ENCODE assay signal across 23 mouse cellular contexts in the genomic region with DNA sequence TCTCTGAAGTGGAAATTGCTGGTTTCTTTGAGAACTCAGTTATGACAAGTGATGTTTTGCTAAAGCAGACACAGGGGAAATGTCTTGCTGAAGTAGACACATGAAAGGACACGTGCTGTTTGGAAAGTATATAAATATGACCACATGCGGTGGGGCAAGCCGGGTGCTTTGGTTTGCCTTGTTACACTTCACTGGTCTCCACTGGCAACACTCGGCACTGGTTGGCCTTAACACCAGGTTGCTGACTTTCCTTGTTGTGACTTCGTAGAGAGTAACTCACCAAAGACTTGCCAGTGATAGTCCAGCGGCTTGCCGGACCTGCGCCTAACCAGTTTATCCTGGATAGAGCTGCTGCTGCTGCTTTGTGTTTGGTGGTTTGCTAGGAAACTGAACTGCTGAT. TPM values are rescaled to one million over a fixed set of nuclear protein-coding genes. Genes with fewer than 3 reads are reported as not detected.
DNase-seq lines count a peak whose midpoint lies in the region; ATAC-seq and TF ChIP-seq lines count a peak whose summit lies in the region.
"Had no signal": no experiment of that assay in that cellular context is flagged by ENCODE, and none has a peak within 500 bp of the region (broad histone marks: within the 10 kb centered on the region; RNA-seq: fewer than 3 reads in every experiment).

No protein-coding gene starts in this region.

- H3K9me3 ChIP-seq in kidney, embryonic 15.5 days (replicated peaks), result no peaks in the 10 kb centered on the region
- no peaks in the 10 kb centered on the region for H3K9me3 ChIP-seq in liver, postnatal 0 days (ENCODE audit: low read length)
- no peaks in the 10 kb centered on the region for H3K9me3 ChIP-seq in liver, embryonic 12.5 days (replicated peaks)
- H3K9me3 ChIP-seq: embryonic facial prominence, embryonic 12.5 days; forebrain, embryonic 13.5 days; hindbrain, embryonic 15.5 days; limb, embryonic 12.5 days; megakaryocyte, embryonic 14.5 days; midbrain, embryonic 13.5 days had no signal

- 0 out of 2 replicates have a peak, but pooled peaks cover 7% of the 10 kb centered on the region for H3K36me3 ChIP-seq in kidney, embryonic 15.5 days
- peaks cover 2% of the 10 kb centered on the region; the same call in 1 of the 2 replicates for H3K36me3 ChIP-seq in liver, postnatal 0 days (replicated peaks; ENCODE audit: insufficient read depth, low read length)
- H3K36me3 ChIP-seq in liver, embryonic 12.5 days, result peaks cover 8% of the 10 kb centered on the region; the same call in 1 of the 2 replicates

- TF ChIP-seq CTCF in liver, postnatal 0 days (IDR thresholded peaks at IDR 0.05; ENCODE audit: low read depth), result no peak
- TF ChIP-seq CTCF in bone marrow, adult 2 months (IDR thresholded peaks at IDR 0.05; ENCODE audit: control insufficient read depth, insufficient read depth, low read length), result no peak
- TF ChIP-seq CTCF in left cerebral cortex, adult 2 months (IDR thresholded peaks at IDR 0.05), result no peak

- DNase-seq in kidney, adult 18-20 months, result peak; percentile 55
- DNase-seq in liver, postnatal 0 days, result no peak
- peak; percentile 25 to 30 for DNase-seq in B cell, adult 2 months
- DNase-seq in left cerebral cortex, adult 2 months (ENCODE audit: extremely low spot score in 1 of 2, low spot score in 2 of 2), result no peak
- DNase-seq: adrenal gland, adult 8-10 months; cerebellum, adult 18-20 months; cerebellum, postnatal 14 days; gastrocnemius, postnatal 36 days; retina, postnatal 1 day; thymus, adult 2 months had no signal

- H3K27me3 ChIP-seq in kidney, embryonic 15.5 days, result no peaks in the 10 kb centered on the region
- H3K27me3 ChIP-seq in liver, postnatal 0 days (ENCODE audit: insufficient read depth, low read length), result no peaks in the 10 kb centered on the region
- no peaks in the 10 kb centered on the region for H3K27me3 ChIP-seq in liver, embryonic 12.5 days (replicated peaks)
- H3K27me3 ChIP-seq: embryonic facial prominence, embryonic 12.5 days; forebrain, embryonic 13.5 days; hindbrain, embryonic 15.5 days; limb, embryonic 12.5 days; megakaryocyte, embryonic 14.5 days; midbrain, embryonic 13.5 days had no signal

- H3K4me2 ChIP-seq in kidney, embryonic 15.5 days, result no peak overlapping the region
- peak overlapping the region; percentile 36; the same call in 1 of the 2 replicates for H3K4me2 ChIP-seq in liver, postnatal 0 days (ENCODE audit: low read depth, low read length)
- H3K4me2 ChIP-seq in liver, embryonic 12.5 days, result no peak overlapping the region
- H3K4me2 ChIP-seq: embryonic facial prominence, embryonic 12.5 days; forebrain, embryonic 13.5 days; hindbrain, embryonic 15.5 days; limb, embryonic 12.5 days; midbrain, embryonic 13.5 days had no signal

- intact Hi-C loops in left cerebral cortex, adult 2 months (cut with DNase I), result no loop called here

- no peak for TF ChIP-seq POLR2A in bone marrow, adult 2 months (IDR thresholded peaks at IDR 0.05; ENCODE audit: borderline replicate concordance, control insufficient read depth, low read depth, low read length)

- WGBS in kidney, embryonic 15.5 days, result 86% methylated on average over 8 of the region's 8 CpGs
- WGBS in liver, postnatal 0 days (ENCODE audit: insufficient replicate concordance), result 75% methylated on average over 8 of the region's 8 CpGs
- 89% methylated on average over 8 of the region's 8 CpGs for WGBS in liver, embryonic 12.5 days (ENCODE audit: insufficient replicate concordance)
- 86% methylated on average over 8 of the region's 8 CpGs for WGBS in bone marrow, adult 2 months

- H3K4me3 ChIP-seq in kidney, embryonic 15.5 days (replicated peaks), result no peak overlapping the region
- H3K4me3 ChIP-seq in liver, postnatal 0 days (ENCODE audit: low read depth, low read length), result no peak overlapping the region
- no peak overlapping the region for H3K4me3 ChIP-seq in liver, embryonic 12.5 days
- no peak overlapping the region for H3K4me3 ChIP-seq in bone marrow, adult 2 months (replicated peaks; ENCODE audit: control insufficient read depth, low read depth, low read length)
- no peak overlapping the region for H3K4me3 ChIP-seq in left cerebral cortex, adult 2 months
- H3K4me3 ChIP-seq: embryonic facial prominence, embryonic 12.5 days; forebrain, embryonic 13.5 days; hindbrain, embryonic 15.5 days; layer of hippocampus, adult 2 months; limb, embryonic 12.5 days; midbrain, embryonic 13.5 days had no signal

- ATAC-seq in kidney, embryonic 15.5 days (replicated peaks; ENCODE audit: low FRiP score), result no peak
- no peak for ATAC-seq in liver, postnatal 0 days
- no peak for ATAC-seq in liver, embryonic 12.5 days
- ATAC-seq: forebrain, embryonic 13.5 days; lung, postnatal 0 days; midbrain, embryonic 13.5 days had no signal

- no peak for TF ChIP-seq EP300 in liver, postnatal 0 days (IDR thresholded peaks at IDR 0.05; ENCODE audit: low read depth)

- H3K9ac ChIP-seq in kidney, embryonic 15.5 days, result no peak overlapping the region
- H3K9ac ChIP-seq in liver, postnatal 0 days (replicated peaks), result no peak overlapping the region
- no peak overlapping the region for H3K9ac ChIP-seq in liver, embryonic 12.5 days
- H3K9ac ChIP-seq: embryonic facial prominence, embryonic 12.5 days; forebrain, embryonic 13.5 days; hindbrain, embryonic 15.5 days; limb, embryonic 12.5 days; liver, embryonic 14.5 days; midbrain, embryonic 13.5 days had no signal

- no peaks in the 10 kb centered on the region for H3K4me1 ChIP-seq in kidney, embryonic 15.5 days
- peaks cover 32% of the 10 kb centered on the region for H3K4me1 ChIP-seq in liver, postnatal 0 days (ENCODE audit: insufficient read depth)
- H3K4me1 ChIP-seq in liver, embryonic 12.5 days, result peaks cover 32% of the 10 kb centered on the region
- peaks cover 2% of the 10 kb centered on the region; the same call in 1 of the 2 replicates for H3K4me1 ChIP-seq in bone marrow, adult 2 months (ENCODE audit: control insufficient read depth, insufficient read depth, low read length)
- H3K4me1 ChIP-seq: embryonic facial prominence, embryonic 12.5 days; hindbrain, embryonic 15.5 days; limb, embryonic 12.5 days; midbrain, embryonic 13.5 days had no signal

- H3K27ac ChIP-seq in kidney, embryonic 15.5 days, result no peak overlapping the region
- H3K27ac ChIP-seq in liver, postnatal 0 days (ENCODE audit: low read depth), result peak overlapping the region; percentile 61
- H3K27ac ChIP-seq in liver, embryonic 12.5 days, result no peak overlapping the region
- H3K27ac ChIP-seq in bone marrow, adult 2 months (ENCODE audit: control insufficient read depth, insufficient read depth, low read depth, low read length, poor library complexity), result peak overlapping the region; percentile 43; the same call in 1 of the 2 replicates
- H3K27ac ChIP-seq in left cerebral cortex, adult 2 months, result no peak overlapping the region
- H3K27ac ChIP-seq: embryonic facial prominence, embryonic 12.5 days; forebrain, embryonic 13.5 days; hindbrain, embryonic 15.5 days; layer of hippocampus, adult 2 months; limb, embryonic 12.5 days; liver, embryonic 14.5 days; midbrain, embryonic 13.5 days had no signal

RNA-seq across cellular contexts. Expression of a gene that starts 20.7 kb away (rescaled TPM):
- 36.8 and 38.0 TPM in 2 replicates for polyA plus RNA-seq in kidney, embryonic 15.5 days (2015; fragmentation: Nextera tagmentation; extraction: Ambion mirVana)
- polyA plus RNA-seq in liver, postnatal 0 days (2015; fragmentation: Nextera tagmentation; extraction: Ambion mirVana), result 23.5 and 24.8 TPM in 2 replicates
- 11.5 and 12.0 TPM in 2 replicates for polyA plus RNA-seq in liver, embryonic 12.5 days (2016; fragmentation: Nextera tagmentation; extraction: Ambion mirVana)
- polyA plus RNA-seq in bone marrow, adult 2 months (2011; ENCODE audit: insufficient read depth, insufficient read length, low replicate concordance, missing spikeins), result 13.8 and 25.0 TPM in 2 replicates
- 10 to 100 TPM; 21.8 to 23.9 TPM for total RNA-seq in left cerebral cortex, adult 2 months (2021)

RNA-seq across cellular contexts. Expression of a gene that starts 20.8 kb away (rescaled TPM):
- polyA plus RNA-seq in kidney, embryonic 15.5 days (2015; fragmentation: Nextera tagmentation; extraction: Ambion mirVana), result 1.2 and 1.7 TPM in 2 replicates
- 0.34 and 0.51 TPM in 2 replicates for polyA plus RNA-seq in liver, postnatal 0 days (2015; fragmentation: Nextera tagmentation; extraction: Ambion mirVana)
- 0.51 and 0.78 TPM in 2 replicates for polyA plus RNA-seq in liver, embryonic 12.5 days (2016; fragmentation: Nextera tagmentation; extraction: Ambion mirVana)
- 2.8 and 3.0 TPM in 2 replicates for polyA plus RNA-seq in bone marrow, adult 2 months (2011; ENCODE audit: insufficient read depth, insufficient read length, low replicate concordance, missing spikeins)
- total RNA-seq in left cerebral cortex, adult 2 months (2021), result 10 to 100 TPM; 10.1 TPM
- total RNA-seq: monocyte, adult 5-6 weeks had no signal

RNA-seq across cellular contexts. Expression of a gene that starts 26.5 kb away (rescaled TPM):
- 3.7 and 4.2 TPM in 2 replicates for polyA plus RNA-seq in kidney, embryonic 15.5 days (2015; fragmentation: Nextera tagmentation; extraction: Ambion mirVana)
- 0.15 and 0.31 TPM in 2 replicates for polyA plus RNA-seq in liver, postnatal 0 days (2015; fragmentation: Nextera tagmentation; extraction: Ambion mirVana)
- polyA plus RNA-seq in liver, embryonic 12.5 days (2016; fragmentation: Nextera tagmentation; extraction: Ambion mirVana), result 2.3 and 2.4 TPM in 2 replicates
- 1.5 and 2.0 TPM in 2 replicates for polyA plus RNA-seq in bone marrow, adult 2 months (2011; ENCODE audit: insufficient read depth, insufficient read length, low replicate concordance, missing spikeins)
- total RNA-seq in left cerebral cortex, adult 2 months (2021), result 10 to 100 TPM; 10.3 to 12.8 TPM
- total RNA-seq: monocyte, adult 5-6 weeks had no signal

RNA-seq across cellular contexts. Expression of a gene that starts 26.6 kb away (rescaled TPM):
- polyA plus RNA-seq in kidney, embryonic 15.5 days (2015; fragmentation: Nextera tagmentation; extraction: Ambion mirVana), result 50.2 and 53.3 TPM in 2 replicates
- 17.6 and 18.7 TPM in 2 replicates for polyA plus RNA-seq in liver, postnatal 0 days (2015; fragmentation: Nextera tagmentation; extraction: Ambion mirVana)
- polyA plus RNA-seq in liver, embryonic 12.5 days (2016; fragmentation: Nextera tagmentation; extraction: Ambion mirVana), result 31.9 and 34.1 TPM in 2 replicates
- 9.8 and 26.6 TPM in 2 replicates for polyA plus RNA-seq in bone marrow, adult 2 months (2011; ENCODE audit: insufficient read depth, insufficient read length, low replicate concordance, missing spikeins)
- total RNA-seq in left cerebral cortex, adult 2 months (2021), result 10 to 100 TPM; 27.6 to 30.7 TPM

RNA-seq across cellular contexts. Expression of a gene that starts 28.9 kb away (rescaled TPM):
- 23.8 and 24.8 TPM in 2 replicates for polyA plus RNA-seq in kidney, embryonic 15.5 days (2015; fragmentation: Nextera tagmentation; extraction: Ambion mirVana)
- polyA plus RNA-seq in liver, postnatal 0 days (2015; fragmentation: Nextera tagmentation; extraction: Ambion mirVana), result 13.3 and 13.9 TPM in 2 replicates
- polyA plus RNA-seq in liver, embryonic 12.5 days (2016; fragmentation: Nextera tagmentation; extraction: Ambion mirVana), result 17.7 and 18.2 TPM in 2 replicates
- polyA plus RNA-seq in bone marrow, adult 2 months (2011; ENCODE audit: insufficient read depth, insufficient read length, low replicate concordance, missing spikeins), result 9.5 and 10.6 TPM in 2 replicates
- 10 to 100 TPM; 11.3 to 11.8 TPM for total RNA-seq in left cerebral cortex, adult 2 months (2021)

Comparison
In these comparisons a context has a peak if more than half of its experiments do, and no peak if none do; other contexts are left out.
1. H3K27ac ChIP-seq: peak in liver, postnatal 0 days (single experiment) and bone marrow, adult 2 months (single experiment); none in kidney, embryonic 15.5 days (single experiment), liver, embryonic 12.5 days (single experiment) and left cerebral cortex, adult 2 months (single experiment).
2. DNase-seq: peak in kidney, adult 18-20 months (single experiment) and B cell, adult 2 months (2 of 2); none in liver, postnatal 0 days (single experiment) and left cerebral cortex, adult 2 months (0 of 2).